Comparison of ENCODE assay signal across 25 mouse cellular contexts in genomic region chr10:55697096-55697495, GRCm38 (mm10).
"Had no signal": no experiment of that assay in that cellular context is flagged by ENCODE, and none has a peak within 500 bp of the region (broad histone marks: within the 10 kb centered on the region; RNA-seq: fewer than 3 reads in every experiment).

No protein-coding gene starts in this region.

- H3K4me2 ChIP-seq: embryonic facial prominence, embryonic 12.5 days; embryonic facial prominence, embryonic 13.5 days; embryonic facial prominence, embryonic 15.5 days; forebrain, embryonic 12.5 days; forebrain, embryonic 13.5 days; forebrain, embryonic 15.5 days had no signal

- H3K27me3 ChIP-seq: embryonic facial prominence, embryonic 12.5 days; embryonic facial prominence, embryonic 13.5 days; embryonic facial prominence, embryonic 15.5 days; forebrain, embryonic 12.5 days; forebrain, embryonic 13.5 days; forebrain, embryonic 15.5 days had no signal

- H3K27ac ChIP-seq: embryonic facial prominence, embryonic 10.5 days; embryonic facial prominence, embryonic 12.5 days; embryonic facial prominence, embryonic 13.5 days; embryonic facial prominence, embryonic 15.5 days; forebrain, embryonic 10.5 days; forebrain, embryonic 12.5 days; forebrain, embryonic 13.5 days; forebrain, embryonic 15.5 days; gastrocnemius, adult 2 months; heart, adult 2 months had no signal

- H3K9me3 ChIP-seq: embryonic facial prominence, embryonic 10.5 days; embryonic facial prominence, embryonic 12.5 days; embryonic facial prominence, embryonic 13.5 days; embryonic facial prominence, embryonic 15.5 days; forebrain, embryonic 10.5 days; forebrain, embryonic 12.5 days; forebrain, embryonic 13.5 days; forebrain, embryonic 15.5 days had no signal

- H3K4me3 ChIP-seq: embryonic facial prominence, embryonic 10.5 days; embryonic facial prominence, embryonic 12.5 days; embryonic facial prominence, embryonic 13.5 days; embryonic facial prominence, embryonic 15.5 days; erythroblast, embryonic 14.5 days; forebrain, embryonic 10.5 days; forebrain, embryonic 12.5 days; forebrain, embryonic 13.5 days; forebrain, embryonic 15.5 days; gastrocnemius, adult 2 months; heart, adult 2 months had no signal

- DNase-seq: cerebellum, adult 9-10 months; cerebellum, adult 9-11 months; cerebellum, postnatal 10 days; cerebellum, postnatal 14 days; cerebellum, postnatal 25 days; cerebellum, postnatal 36 days; embryo, embryonic 11 days; forebrain, postnatal 0 days; gastrocnemius, adult 2 months; gastrocnemius, postnatal 10 days; gastrocnemius, postnatal 14 days; gastrocnemius, postnatal 25 days; gastrocnemius, postnatal 36 days; heart, adult 11 months; heart, adult 18-20 months; heart, adult 2 months had no signal

- H3K4me1 ChIP-seq: embryonic facial prominence, embryonic 10.5 days; embryonic facial prominence, embryonic 12.5 days; embryonic facial prominence, embryonic 13.5 days; embryonic facial prominence, embryonic 15.5 days; forebrain, embryonic 10.5 days; forebrain, embryonic 12.5 days; forebrain, embryonic 13.5 days; forebrain, embryonic 15.5 days had no signal

- H3K9ac ChIP-seq: embryonic facial prominence, embryonic 12.5 days; embryonic facial prominence, embryonic 13.5 days; embryonic facial prominence, embryonic 15.5 days; forebrain, embryonic 12.5 days; forebrain, embryonic 13.5 days; forebrain, embryonic 15.5 days; forebrain, postnatal 0 days had no signal

- H3K36me3 ChIP-seq: embryonic facial prominence, embryonic 10.5 days; embryonic facial prominence, embryonic 12.5 days; embryonic facial prominence, embryonic 13.5 days; embryonic facial prominence, embryonic 15.5 days; forebrain, embryonic 10.5 days; forebrain, embryonic 12.5 days; forebrain, embryonic 15.5 days had no signal
